Mouse (Mus musculus): ENCODE measurements around the gene Osbpl11.

- no peak for TF ChIP-seq CTCF (conservative IDR thresholded peaks at IDR 0.05; ENCODE audit: insufficient read depth, insufficient read length, low read depth, low read length)
- TF ChIP-seq POLR2A (IDR thresholded peaks at IDR 0.05; ENCODE audit: low read depth, low read length), result no peak
Measured at GRCm38 (mm10) chr16:33250651-33251120, 65.8 kb downstream of the Osbpl11 start.
